Mouse (Mus musculus) stomach, embryonic 15.5 days (tissue): ENCODE measurements around the gene Rbms3. TPM values are rescaled to one million over a fixed set of nuclear protein-coding genes. Genes with fewer than 3 reads are reported as not detected.

Experiments
- ATAC-seq: fragments of 200-750 bp; cut with Nextera tagmentation; 2 replicates; pipeline ENCODE4 v1.8.0; 2017; ENCODE audit warnings: low read depth, moderate number of reproducible peaks, moderate TSS enrichment; ENCODE audit not compliant: insufficient read depth, low FRiP score
- H3K27ac ChIP-seq: fragments of 300-500 bp; sonication (generic); 2 replicates; pipeline ENCODE4 v1.5.1; 2015; ENCODE audit warnings: mild to moderate bottlenecking, inconsistent platforms
- H3K27me3 ChIP-seq: fragments of 300-500 bp; sonication (generic); replicated peaks from 2 replicates; pipeline ENCODE4 v1.6.1; 2015; ENCODE audit warnings: inconsistent platforms
- H3K36me3 ChIP-seq: fragments of 300-500 bp; sonication (generic); 2 replicates; pipeline ENCODE4 v1.6.1; 2015; ENCODE audit warnings: inconsistent platforms
- H3K4me1 ChIP-seq: fragments of 300-500 bp; sonication (generic); 2 replicates; pipeline ENCODE4 v1.6.1; 2015; ENCODE audit warnings: inconsistent platforms
- H3K4me2 ChIP-seq: fragments of 300-500 bp; sonication (generic); 2 replicates; pipeline ENCODE4 v1.6.1; 2015; ENCODE audit warnings: mild to moderate bottlenecking, inconsistent platforms
- H3K4me3 ChIP-seq: fragments of 300-500 bp; sonication (generic); replicated peaks from 2 replicates; pipeline ENCODE4 v1.5.1; 2015; ENCODE audit warnings: inconsistent platforms
- H3K9ac ChIP-seq: fragments of 300-500 bp; sonication (generic); 2 replicates; pipeline ENCODE4 v1.6.1; 2015; ENCODE audit warnings: inconsistent platforms
- H3K9me3 ChIP-seq: fragments of 300-500 bp; sonication (generic); 2 replicates; pipeline ENCODE4 v1.6.1; 2016; ENCODE audit warnings: inconsistent platforms
- WGBS: fragments of 180-500 bp; shearing (Covaris S2); methylation state at CpG from one replicate; pipeline ENCODE4 v1.1.7; 2015; 5-methylcytosine and 5-hydroxymethylcytosine counted together
- polyA plus RNA-seq: library from polyadenylated mRNA; unstranded; fragments of >200 nt; fragmentation: Nextera tagmentation; extraction: Ambion mirVana; gene quantifications from 2 replicates; pipeline ENCODE4 v1.2.1, GENCODE M21; 2015

Rbms3 gene
- polyA plus RNA-seq, 1 experiment from 2014 or later, result 64.3 TPM

DNA sequence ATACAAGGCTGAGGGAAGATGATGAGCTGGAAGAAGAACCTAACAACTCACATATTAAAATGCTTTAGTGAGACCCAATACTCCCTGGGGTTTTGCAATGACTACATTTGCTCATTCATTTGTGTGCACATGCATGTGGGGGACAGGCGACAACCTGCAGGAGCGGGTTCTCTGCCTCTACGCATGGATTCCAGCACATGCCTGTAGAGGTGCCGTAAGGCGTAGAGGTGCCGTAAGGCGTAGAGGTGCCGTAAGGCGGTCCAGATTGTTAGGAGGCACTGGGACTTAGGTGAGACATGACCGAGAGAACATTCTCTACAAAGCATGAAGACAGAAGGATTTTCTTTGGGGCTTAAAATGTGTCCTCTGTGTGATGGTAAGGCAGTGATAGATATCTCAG lies 1033.7 kb downstream of the Rbms3 start:
- no peaks in the 10 kb centered on the region for H3K27me3 ChIP-seq
- no peak overlapping the region for H3K4me3 ChIP-seq
- no peaks in the 10 kb centered on the region for H3K36me3 ChIP-seq
- ATAC-seq, result no peak
- WGBS, result 98% methylated on average over 10 of the region's 10 CpGs
- H3K4me1 ChIP-seq, result no peaks in the 10 kb centered on the region
- no peak overlapping the region for H3K27ac ChIP-seq
- no peaks in the 10 kb centered on the region for H3K9me3 ChIP-seq
- no peak overlapping the region for H3K4me2 ChIP-seq
- no peak overlapping the region for H3K9ac ChIP-seq

DNA sequence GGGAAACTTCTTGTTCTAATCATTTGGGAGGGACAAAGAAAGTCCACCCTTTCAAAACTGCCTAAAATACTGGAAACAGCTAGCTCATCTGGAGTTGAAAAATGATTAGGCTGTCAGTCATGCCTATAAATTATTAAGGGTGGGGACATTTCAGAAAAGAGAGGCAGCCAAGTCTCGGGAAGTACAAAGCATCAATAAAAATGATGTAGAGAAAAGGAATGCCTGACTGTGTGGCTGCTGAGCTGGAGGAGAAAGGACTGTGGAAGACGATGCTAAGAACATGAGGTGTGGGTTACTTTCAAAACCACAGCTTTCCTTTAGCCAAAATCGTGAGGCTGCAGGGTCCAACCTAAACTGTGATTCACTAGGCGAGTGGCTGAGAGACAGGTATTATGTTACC lies 1037.2 kb downstream of the Rbms3 start:
- WGBS, result 78% methylated on average over 4 of the region's 4 CpGs
- no peak for ATAC-seq
- no peak overlapping the region for H3K4me3 ChIP-seq

DNA sequence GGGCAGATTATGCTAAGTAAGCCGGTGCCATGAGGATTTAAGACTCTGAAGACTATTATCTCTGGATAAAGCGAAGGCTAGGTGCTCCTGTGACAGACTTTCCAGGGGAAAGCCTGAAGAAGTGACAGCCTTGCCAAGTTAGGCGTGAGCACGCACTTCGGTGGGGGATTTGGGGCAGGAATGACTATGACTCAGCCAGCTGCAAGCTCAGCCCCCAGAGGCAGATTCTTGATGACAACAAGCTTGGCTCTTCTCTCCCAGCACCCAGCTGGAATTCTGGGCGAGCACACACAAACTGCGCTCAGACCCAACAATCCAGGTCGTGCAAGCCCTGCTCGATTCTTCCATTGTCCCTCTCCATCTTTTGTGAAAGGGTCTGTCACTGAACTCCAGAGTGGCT lies 1038.6 kb downstream of the Rbms3 start:
- Histone ChIP-seq H3K27ac (no peak overlapping the region), H3K27me3 (no peaks in the 10 kb centered on the region), H3K9me3 (no peaks in the 10 kb centered on the region), H3K4me2 (no peak overlapping the region), H3K36me3 (no peaks in the 10 kb centered on the region), H3K4me3 (no peak overlapping the region), H3K9ac (no peak overlapping the region), H3K4me1 (no peaks in the 10 kb centered on the region)
- WGBS, result 73% methylated on average over 9 of the region's 9 CpGs
- no peak for ATAC-seq

More for the DNA sequence above, 1037.2 kb downstream of the Rbms3 start:
- no peak overlapping the region for H3K27ac ChIP-seq
- no peaks in the 10 kb centered on the region for H3K4me1 ChIP-seq
- no peaks in the 10 kb centered on the region for H3K36me3 ChIP-seq
- H3K9ac ChIP-seq, result no peak overlapping the region
- H3K4me2 ChIP-seq, result no peak overlapping the region
- H3K27me3 ChIP-seq, result no peaks in the 10 kb centered on the region
- H3K9me3 ChIP-seq, result no peaks in the 10 kb centered on the region

DNA sequence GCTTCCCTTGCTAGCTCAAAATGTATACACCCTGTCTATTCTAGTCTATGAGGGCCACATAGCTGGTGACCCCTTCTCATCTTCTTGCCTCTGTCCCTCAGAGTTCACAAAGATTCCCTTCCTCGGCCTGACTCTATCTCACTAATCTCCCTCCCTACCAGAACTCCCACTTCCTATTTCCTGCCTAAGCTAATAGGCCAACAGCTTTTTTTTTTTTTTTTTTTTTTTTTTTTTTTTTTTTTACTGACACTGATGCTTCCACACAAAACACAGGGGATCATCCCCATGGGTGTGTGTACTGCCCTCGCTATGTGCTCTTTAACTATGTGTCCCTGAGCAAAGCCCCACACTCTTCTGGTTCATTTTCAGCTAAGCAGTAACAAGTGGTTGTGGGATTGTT lies 1060.0 kb downstream of the Rbms3 start:
- no peak overlapping the region for H3K9ac ChIP-seq
- H3K4me1 ChIP-seq, result no peaks in the 10 kb centered on the region
- H3K36me3 ChIP-seq, result no peaks in the 10 kb centered on the region
- H3K27ac ChIP-seq, result no peak overlapping the region
- H3K4me2 ChIP-seq, result no peak overlapping the region
- WGBS, result 63% methylated on average over 2 of the region's 2 CpGs
- no peaks in the 10 kb centered on the region for H3K9me3 ChIP-seq
- no peak overlapping the region for H3K4me3 ChIP-seq
- no peak for ATAC-seq
- no peaks in the 10 kb centered on the region for H3K27me3 ChIP-seq

DNA sequence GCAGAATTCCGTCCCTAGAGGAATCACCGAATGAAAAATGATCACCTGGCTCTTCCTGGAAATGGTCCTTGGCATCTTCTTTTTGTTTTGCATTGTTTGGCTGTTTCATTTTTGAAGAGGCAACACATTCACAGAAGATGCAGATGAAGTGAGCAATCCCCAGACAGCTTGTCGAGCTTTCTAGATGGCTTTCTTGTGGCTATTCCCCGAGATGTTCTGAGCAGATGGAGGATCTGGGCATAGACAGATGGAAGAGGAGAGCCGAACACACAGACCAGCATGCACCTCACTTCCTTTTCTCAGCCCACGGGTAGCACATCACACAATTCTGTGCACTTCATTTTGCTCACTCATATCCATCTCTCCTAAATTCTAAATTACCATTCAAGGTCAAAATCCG lies 1063.0 kb downstream of the Rbms3 start:
- WGBS, result 91% methylated on average over 7 of the region's 7 CpGs
- H3K4me1 ChIP-seq, result no peaks in the 10 kb centered on the region
- no peaks in the 10 kb centered on the region for H3K9me3 ChIP-seq
- H3K27me3 ChIP-seq, result no peaks in the 10 kb centered on the region
- H3K9ac ChIP-seq, result no peak overlapping the region
- H3K27ac ChIP-seq, result no peak overlapping the region
- no peak overlapping the region for H3K4me3 ChIP-seq
- ATAC-seq, result no peak
- no peaks in the 10 kb centered on the region for H3K36me3 ChIP-seq
- H3K4me2 ChIP-seq, result no peak overlapping the region

DNA sequence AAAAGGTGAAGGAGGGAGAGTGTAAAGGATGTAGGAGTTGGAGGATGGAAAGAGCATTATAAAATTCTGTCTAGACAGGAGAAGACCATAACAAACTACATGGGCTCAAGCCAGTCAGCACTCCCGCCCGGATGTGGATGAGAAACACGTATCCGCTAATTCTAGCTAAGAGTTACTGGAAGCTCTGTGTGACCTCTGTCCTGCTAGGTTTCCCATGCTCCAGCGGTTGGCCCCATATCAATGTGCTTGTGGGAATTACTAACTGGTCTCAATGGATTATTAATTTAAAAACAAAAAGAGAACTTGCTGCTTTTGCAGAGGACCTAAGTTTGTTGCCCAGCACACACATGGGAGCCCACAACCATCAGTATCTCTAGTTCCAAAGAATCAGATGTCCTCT lies 1071.9 kb downstream of the Rbms3 start:
- Histone ChIP-seq H3K9me3 (no peaks in the 10 kb centered on the region), H3K27me3 (no peaks in the 10 kb centered on the region), H3K4me2 (no peak overlapping the region), H3K4me3 (no peak overlapping the region), H3K4me1 (no peaks in the 10 kb centered on the region), H3K36me3 (no peaks in the 10 kb centered on the region), H3K27ac (no peak overlapping the region), H3K9ac (no peak overlapping the region)
- ATAC-seq, result no peak
- WGBS, result 88% methylated on average over 5 of the region's 5 CpGs

DNA sequence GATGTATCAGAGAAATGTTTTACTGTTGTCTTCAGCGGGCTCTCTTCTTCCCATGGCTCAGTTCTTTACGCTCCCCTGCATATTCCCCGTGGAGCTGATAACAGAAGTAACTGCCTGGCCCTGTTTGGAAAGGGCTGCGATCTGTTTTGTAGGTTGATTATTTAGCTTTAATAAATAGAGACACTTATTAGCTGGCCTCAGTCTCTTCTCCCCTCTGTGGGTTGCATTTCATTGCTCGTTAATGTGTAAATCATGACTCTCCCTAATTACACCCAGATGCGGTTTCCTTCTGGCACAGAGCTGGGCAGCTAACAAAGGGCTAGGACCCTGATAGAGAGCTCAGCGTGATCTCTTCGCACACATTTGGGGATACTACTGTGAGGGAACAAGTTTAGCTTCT lies 1073.1 kb downstream of the Rbms3 start:
- Histone ChIP-seq H3K9me3 (no peaks in the 10 kb centered on the region), H3K4me1 (no peaks in the 10 kb centered on the region), H3K4me3 (no peak overlapping the region), H3K4me2 (no peak overlapping the region), H3K9ac (no peak overlapping the region), H3K27me3 (no peaks in the 10 kb centered on the region), H3K36me3 (no peaks in the 10 kb centered on the region), H3K27ac (no peak overlapping the region)
- 62% methylated on average over 8 of the region's 8 CpGs for WGBS
- no peak for ATAC-seq

DNA sequence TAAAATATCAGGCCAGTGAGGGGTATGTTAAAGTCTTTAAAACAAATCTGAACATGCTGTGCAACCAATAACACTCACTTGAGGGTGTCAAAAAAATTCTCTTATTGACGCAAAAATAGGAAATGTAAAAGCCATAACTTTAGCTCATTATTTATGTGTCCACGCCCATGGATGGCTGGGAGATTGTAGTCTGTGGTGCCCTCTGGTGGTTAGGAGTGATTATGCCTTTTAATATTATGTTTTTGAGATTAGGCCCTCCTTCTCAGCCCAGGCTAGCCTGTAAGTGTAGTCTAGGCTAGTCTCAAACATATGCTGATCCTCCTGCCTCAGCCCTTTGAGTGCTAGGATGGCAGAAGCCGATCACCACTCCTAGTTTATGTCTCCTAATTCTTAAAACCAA lies 1076.5 kb downstream of the Rbms3 start:
- H3K9me3 ChIP-seq, result no peaks in the 10 kb centered on the region
- no peak overlapping the region for H3K27ac ChIP-seq
- no peaks in the 10 kb centered on the region for H3K36me3 ChIP-seq
- no peak for ATAC-seq
- no peak overlapping the region for H3K4me3 ChIP-seq
- 82% methylated on average over 3 of the region's 3 CpGs for WGBS
- H3K27me3 ChIP-seq, result no peaks in the 10 kb centered on the region
- H3K4me1 ChIP-seq, result no peaks in the 10 kb centered on the region
- H3K4me2 ChIP-seq, result no peak overlapping the region
- H3K9ac ChIP-seq, result no peak overlapping the region

DNA sequence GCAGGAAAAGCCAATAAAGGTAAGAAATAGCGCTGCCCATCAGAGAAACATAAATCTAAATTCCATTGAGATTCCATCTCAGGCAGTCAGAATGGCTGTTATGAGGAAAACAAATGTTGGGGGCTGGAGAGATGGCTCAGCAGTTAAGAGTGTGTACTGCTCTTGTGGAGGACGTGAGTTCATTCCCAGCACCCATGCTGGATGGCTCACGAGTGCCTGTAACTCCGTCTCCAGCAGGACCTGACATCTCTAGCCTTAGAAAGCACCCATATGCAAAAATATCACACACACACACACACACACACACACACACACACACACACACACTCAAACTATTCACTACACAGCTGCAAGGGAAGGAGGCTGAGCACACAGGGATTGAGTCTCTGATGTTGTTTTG lies 1083.6 kb downstream of the Rbms3 start:
- 88% methylated on average over 4 of the region's 4 CpGs for WGBS
- Histone ChIP-seq H3K9ac (no peak overlapping the region), H3K4me1 (no peaks in the 10 kb centered on the region), H3K36me3 (no peaks in the 10 kb centered on the region), H3K27me3 (no peaks in the 10 kb centered on the region), H3K27ac (no peak overlapping the region), H3K4me3 (no peak overlapping the region), H3K9me3 (no peaks in the 10 kb centered on the region), H3K4me2 (no peak overlapping the region)
- no peak for ATAC-seq

DNA sequence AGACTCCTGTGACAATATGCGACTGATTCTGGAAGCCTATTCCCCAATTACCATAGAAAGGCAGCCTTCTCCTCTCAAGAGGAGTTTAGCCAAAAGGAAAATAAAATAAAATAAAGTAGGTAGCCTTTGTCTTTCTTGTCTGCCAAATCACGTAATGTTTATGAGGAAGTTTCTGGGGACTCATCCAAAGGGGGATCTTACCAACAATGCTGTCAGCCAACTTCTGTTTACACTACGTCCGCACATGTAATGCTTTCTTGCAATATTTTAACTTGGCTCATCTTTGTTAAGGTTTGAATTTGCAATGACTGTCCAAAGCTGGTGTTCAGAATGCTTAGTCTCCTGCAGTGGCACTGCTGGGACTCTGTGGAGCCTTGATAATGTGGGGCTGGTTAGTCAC lies 1086.9 kb downstream of the Rbms3 start:
- no peak overlapping the region for H3K9ac ChIP-seq
- H3K9me3 ChIP-seq, result no peaks in the 10 kb centered on the region
- no peak overlapping the region for H3K4me2 ChIP-seq
- no peaks in the 10 kb centered on the region for H3K27me3 ChIP-seq
- ATAC-seq, result no peak
- 61% methylated on average over 4 of the region's 4 CpGs for WGBS
- H3K27ac ChIP-seq, result peak overlapping the region; percentile 35; the same call in 1 of the 2 replicates
- no peaks in the 10 kb centered on the region for H3K4me1 ChIP-seq
- H3K36me3 ChIP-seq, result no peaks in the 10 kb centered on the region
- H3K4me3 ChIP-seq, result no peak overlapping the region

DNA sequence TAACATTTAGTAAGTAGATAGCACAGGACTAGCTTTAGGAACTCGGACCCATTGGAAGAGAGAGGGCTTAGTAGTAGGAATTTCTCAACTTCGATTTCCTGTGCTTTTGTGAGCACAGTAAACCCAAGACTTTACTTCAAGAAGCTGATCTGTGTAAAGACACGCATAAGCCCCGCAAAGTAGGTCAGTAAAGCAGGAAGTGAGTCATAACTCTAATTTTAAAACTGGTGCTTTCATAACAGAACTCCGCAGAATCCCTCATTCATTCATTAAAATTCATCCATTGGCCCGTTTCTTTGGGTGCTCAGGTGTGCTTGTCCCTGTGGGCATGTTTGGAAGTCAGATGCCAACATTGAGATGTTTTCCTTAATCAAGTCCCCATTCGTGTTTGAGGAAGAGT lies 1087.7 kb downstream of the Rbms3 start:
- ATAC-seq, result no peak
- no peak overlapping the region for H3K9ac ChIP-seq

DNA sequence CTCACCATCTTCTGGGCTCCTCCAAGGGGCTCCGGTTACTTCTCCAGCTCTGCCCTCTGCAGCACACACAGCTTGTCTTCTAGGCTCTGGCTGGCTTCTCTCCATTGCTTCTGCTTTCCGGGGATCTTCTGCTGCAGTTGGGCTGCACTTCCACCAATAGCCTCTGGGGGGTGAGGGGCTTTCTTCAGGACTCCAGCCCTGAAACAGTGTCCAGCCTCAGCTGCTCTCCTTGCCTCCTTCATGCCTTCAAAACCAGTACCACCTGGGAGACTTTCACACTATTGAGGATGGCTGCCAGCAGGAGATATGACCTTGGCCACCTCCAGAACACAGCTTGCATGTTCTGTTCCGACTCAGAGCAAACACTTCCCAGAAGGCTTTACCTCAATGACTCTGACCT lies 1094.0 kb downstream of the Rbms3 start:
- Histone ChIP-seq H3K4me3 (no peak overlapping the region), H3K9me3 (no peaks in the 10 kb centered on the region), H3K27me3 (no peaks in the 10 kb centered on the region), H3K4me2 (no peak overlapping the region), H3K4me1 (no peaks in the 10 kb centered on the region), H3K27ac (no peak overlapping the region), H3K36me3 (no peaks in the 10 kb centered on the region), H3K9ac (no peak overlapping the region)
- ATAC-seq, result no peak
- 79% methylated on average over 3 of the region's 3 CpGs for WGBS

More for the DNA sequence above, 1087.7 kb downstream of the Rbms3 start:
- H3K4me2 ChIP-seq, result no peak overlapping the region
- H3K9me3 ChIP-seq, result no peaks in the 10 kb centered on the region
- H3K27me3 ChIP-seq, result no peaks in the 10 kb centered on the region
- H3K4me1 ChIP-seq, result no peaks in the 10 kb centered on the region
- H3K4me3 ChIP-seq, result no peak overlapping the region
- WGBS, result 71% methylated on average over 7 of the region's 7 CpGs
- H3K36me3 ChIP-seq, result no peaks in the 10 kb centered on the region
- no peak overlapping the region for H3K27ac ChIP-seq

DNA sequence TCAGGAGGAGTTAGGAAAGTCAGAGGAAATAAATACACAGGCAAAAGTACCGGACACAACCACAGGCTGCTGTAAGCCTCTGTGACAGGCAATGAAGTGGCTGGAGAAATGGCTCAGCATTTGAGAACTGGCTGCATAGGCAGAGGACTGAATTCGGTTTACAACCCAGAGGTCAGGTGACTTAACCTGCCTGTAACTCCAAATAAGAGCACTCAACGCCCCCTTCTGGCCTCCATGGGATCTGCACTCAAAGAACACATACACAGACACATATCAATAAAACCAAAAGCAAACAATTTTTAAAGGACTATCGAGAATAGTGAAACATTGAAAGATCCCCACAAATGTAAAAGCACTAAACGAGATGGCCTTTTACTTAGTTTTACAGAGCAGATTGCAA lies 1096.3 kb downstream of the Rbms3 start:
- Histone ChIP-seq H3K4me2 (no peak overlapping the region), H3K27me3 (no peaks in the 10 kb centered on the region), H3K9me3 (no peaks in the 10 kb centered on the region), H3K4me3 (no peak overlapping the region), H3K27ac (no peak overlapping the region), H3K36me3 (no peaks in the 10 kb centered on the region), H3K9ac (no peak overlapping the region), H3K4me1 (no peaks in the 10 kb centered on the region)
- WGBS, result 80% methylated on average over 5 of the region's 5 CpGs
- no peak for ATAC-seq
